Mouse (Mus musculus) heart, embryonic 14.5 days (tissue): ENCODE results near the gene Ston1. TPM values are rescaled to one million over a fixed set of nuclear protein-coding genes. Genes with fewer than 3 reads are reported as not detected.
A peak's percentile ranks its signal among the peaks of the same experiment; 100 is the strongest.

ENCODE experiments used
- ATAC-seq: fragments of 200-750 bp; cut with Nextera tagmentation; 2 replicates; pipeline ENCODE4 v1.8.0; 2017; ENCODE audit warnings: low read depth, moderate TSS enrichment; ENCODE audit not compliant: insufficient number of reproducible peaks, insufficient read depth, low FRiP score
- H3K27ac ChIP-seq, 2 experiments: fragments of 200-500 bp in 1 of 2; fragments of 300-500 bp in 1 of 2; sonication (generic) in 1 of 2; replicated peaks in 1 of 2; 2 replicates each; pipeline ENCODE4 v1.5.1; 2012 to 2014; ENCODE audit warnings: low read depth in 2 of 2, low read length in 2 of 2, control low read depth in 1 of 2, mild to moderate bottlenecking in 1 of 2, mixed read lengths in 1 of 2; ENCODE audit not compliant: control insufficient read depth in 1 of 2, insufficient read depth in 1 of 2
- H3K27me3 ChIP-seq: fragments of 300-500 bp; sonication (generic); 2 replicates; pipeline ENCODE4 v1.6.1; 2014; ENCODE audit warnings: mild to moderate bottlenecking, low read length, control low read depth; ENCODE audit not compliant: control insufficient read depth, insufficient read depth
- H3K36me3 ChIP-seq: fragments of 300-500 bp; sonication (generic); 2 replicates; pipeline ENCODE4 v1.6.1; 2014; ENCODE audit warnings: mild to moderate bottlenecking, control low read depth, low read length, mixed read lengths; ENCODE audit not compliant: control insufficient read depth, insufficient read depth
- H3K4me1 ChIP-seq, 2 experiments: fragments of 200-500 bp in 1 of 2; fragments of 300-500 bp in 1 of 2; sonication (generic) in 1 of 2; 2 replicates each; pipeline ENCODE4 v1.6.1; 2012 to 2014; ENCODE audit warnings: low read length in 2 of 2, control low read depth in 1 of 2, mixed read lengths in 1 of 2; ENCODE audit not compliant: control insufficient read depth in 2 of 2, insufficient read depth in 2 of 2
- H3K4me2 ChIP-seq: fragments of 300-500 bp; sonication (generic); 2 replicates; pipeline ENCODE4 v1.6.1; 2014; ENCODE audit warnings: mild to moderate bottlenecking, low read length
- H3K4me3 ChIP-seq, 2 experiments: fragments of 200-500 bp in 1 of 2; fragments of 300-500 bp in 1 of 2; sonication (generic) in 1 of 2; 2 replicates each; pipeline ENCODE4 v1.5.1; 2012 to 2014; ENCODE audit warnings: low read length in 2 of 2, mild to moderate bottlenecking in 2 of 2, control low read depth in 1 of 2, low read depth in 1 of 2, moderate library complexity in 1 of 2; ENCODE audit not compliant: control insufficient read depth in 1 of 2, insufficient read depth in 1 of 2
- H3K9ac ChIP-seq: fragments of 300-500 bp; sonication (generic); 2 replicates; pipeline ENCODE4 v1.6.1; 2014; ENCODE audit warnings: mild to moderate bottlenecking, low read length
- H3K9me3 ChIP-seq: fragments of 300-500 bp; sonication (generic); 2 replicates; pipeline ENCODE4 v1.6.1; 2016; ENCODE audit warnings: low read length, control low read depth; ENCODE audit not compliant: control insufficient read depth
- WGBS: fragments of 180-500 bp; shearing (Covaris S2); extraction: QIAGEN DNeasy Blood & Tissue Kit; methylation state at CpG from one replicate; pipeline ENCODE4 v1.1.7; 2014; 5-methylcytosine and 5-hydroxymethylcytosine counted together
- polyA plus RNA-seq: library from polyadenylated mRNA; unstranded; fragments of >200 nt; fragmentation: Nextera tagmentation; extraction: Ambion mirVana; gene quantifications from 2 replicates; pipeline ENCODE4 v1.2.1, GENCODE M21; 2014

The Ston1 gene
- polyA plus RNA-seq, 1 experiment from 2014 or later, result 10.2 TPM

DNA sequence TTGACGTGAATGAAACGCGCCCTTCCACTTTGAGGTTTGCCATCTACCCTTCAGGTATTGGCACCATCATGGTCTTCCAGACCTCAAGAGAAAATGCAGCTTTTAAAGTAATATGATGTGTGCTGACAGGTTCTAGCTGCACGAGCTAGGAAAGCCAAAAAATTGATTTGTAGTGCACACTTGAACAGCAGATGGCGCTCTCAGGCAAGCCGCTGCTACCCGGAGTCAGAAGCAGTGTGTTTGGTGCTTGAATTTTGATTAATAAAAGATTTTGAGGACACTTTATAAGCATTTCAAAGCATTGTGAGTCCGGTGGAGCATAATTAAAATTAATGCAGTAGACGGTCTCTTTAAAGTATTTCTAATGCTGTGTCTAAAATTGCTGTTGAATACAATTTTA, 54.5 kb downstream of the Ston1 start:
- no peak overlapping the region for H3K4me3 ChIP-seq
- no peaks in the 10 kb centered on the region for H3K27me3 ChIP-seq
- no peaks in the 10 kb centered on the region; a peak in 1 of 4 replicates for H3K4me1 ChIP-seq
- ATAC-seq, result no peak
- WGBS, result 4% methylated on average over 9 of the region's 9 CpGs
- H3K4me2 ChIP-seq, result no peak overlapping the region
- peaks cover 19% of the 10 kb centered on the region for H3K36me3 ChIP-seq
- no peak overlapping the region for H3K27ac ChIP-seq
- no peaks in the 10 kb centered on the region for H3K9me3 ChIP-seq
- no peak overlapping the region for H3K9ac ChIP-seq

DNA sequence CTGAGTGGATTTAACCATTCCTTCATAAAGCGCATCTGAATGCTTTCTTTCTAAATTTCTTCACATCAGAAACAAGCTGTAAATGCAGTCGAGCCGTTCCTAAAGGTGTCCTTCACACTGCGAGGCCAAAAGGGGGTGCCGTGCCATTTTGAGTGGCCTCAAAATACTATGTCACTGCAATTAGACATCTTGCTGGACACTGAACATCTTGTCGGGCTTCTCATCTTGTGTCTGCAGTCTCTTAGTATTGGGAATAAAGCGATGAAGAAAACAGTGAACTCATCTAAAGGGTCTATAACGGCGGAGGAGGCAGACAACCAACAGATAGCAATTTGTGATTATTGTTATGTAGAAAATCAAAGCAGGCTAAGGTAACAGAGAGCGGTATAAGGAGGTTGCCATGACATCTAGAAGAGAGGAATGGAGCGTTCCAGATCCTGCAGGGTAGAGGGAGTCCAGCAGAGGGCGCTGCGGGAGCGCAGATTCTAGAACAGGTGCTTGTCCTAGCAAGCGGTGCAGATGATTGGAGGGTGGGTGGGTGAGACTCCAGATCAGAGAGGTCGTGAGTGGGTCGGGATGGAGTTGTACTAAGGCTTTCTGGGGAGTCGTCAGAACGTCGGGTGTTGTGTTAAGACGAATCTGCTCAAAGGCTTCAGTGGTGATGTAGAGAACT, 55.4 kb downstream of the Ston1 start:
- no peak overlapping the region for H3K27ac ChIP-seq
- no peaks in the 10 kb centered on the region; a peak in 1 of 4 replicates for H3K4me1 ChIP-seq
- H3K9ac ChIP-seq, result no peak overlapping the region
- whole genome bisulfite sequencing, result 20% methylated on average over 21 of the region's 21 CpGs
- H3K4me3 ChIP-seq, result no peak overlapping the region
- peaks cover 11% of the 10 kb centered on the region for H3K36me3 ChIP-seq
- H3K9me3 ChIP-seq, result no peaks in the 10 kb centered on the region
- no peak for ATAC-seq
- H3K27me3 ChIP-seq, result no peaks in the 10 kb centered on the region
- no peak overlapping the region for H3K4me2 ChIP-seq

DNA sequence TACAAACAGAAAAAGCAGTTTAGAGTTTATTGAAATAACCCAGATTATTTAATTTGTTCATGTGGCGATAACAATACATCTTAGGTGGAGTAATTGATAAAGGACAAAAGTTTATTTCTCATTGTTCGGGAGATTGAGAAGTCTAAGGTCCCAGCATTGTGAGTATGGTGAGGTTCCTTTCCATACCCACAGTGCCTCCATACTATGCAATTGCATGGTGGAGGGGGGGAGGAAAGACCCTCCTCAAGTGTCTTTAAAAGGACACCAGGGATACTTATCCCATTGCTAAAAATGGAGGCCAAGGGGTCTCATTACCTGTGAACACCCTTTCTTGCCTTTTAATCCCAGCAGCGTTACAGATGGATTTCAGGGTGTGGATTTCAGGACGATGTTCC, 55.9 kb downstream of the Ston1 start:
- Histone ChIP-seq H3K4me2 (no peak overlapping the region), H3K4me3 (no peak overlapping the region), H3K27ac (no peak overlapping the region), H3K4me1 (no peaks in the 10 kb centered on the region; a peak in 1 of 4 replicates), H3K9ac (no peak overlapping the region), H3K36me3 (peaks cover 6% of the 10 kb centered on the region), H3K9me3 (no peaks in the 10 kb centered on the region), H3K27me3 (no peaks in the 10 kb centered on the region)
- WGBS, result 76% methylated on average over 4 of the region's 4 CpGs
- ATAC-seq, result no peak

DNA sequence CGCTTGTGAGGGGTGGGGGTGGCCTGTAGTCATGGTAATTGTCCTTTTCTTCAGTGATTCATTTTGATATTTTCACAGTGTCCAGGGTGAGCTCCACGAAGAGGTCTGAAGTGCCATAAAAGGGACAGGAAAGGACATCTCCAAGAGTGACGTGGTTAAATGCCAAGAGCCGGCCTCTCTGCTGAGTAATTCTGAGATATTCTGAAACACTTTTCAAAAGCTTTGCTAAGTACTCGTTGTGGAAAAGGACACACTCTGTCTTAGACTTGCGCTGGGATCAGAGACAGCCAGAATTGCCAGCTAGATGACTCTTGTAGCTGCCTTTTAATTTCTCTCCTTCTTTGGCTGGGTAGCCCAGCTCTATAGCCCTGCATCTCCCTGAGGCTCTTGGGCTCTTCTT, 61.0 kb downstream of the Ston1 start:
- Histone ChIP-seq H3K27me3 (no peaks in the 10 kb centered on the region), H3K36me3 (no peaks in the 10 kb centered on the region), H3K4me2 (no peak overlapping the region), H3K9me3 (no peaks in the 10 kb centered on the region), H3K4me3 (no peak overlapping the region), H3K27ac (no peak overlapping the region), H3K4me1 (no peaks in the 10 kb centered on the region), H3K9ac (no peak overlapping the region)
- 57% methylated on average over 6 of the region's 6 CpGs for WGBS
- no peak for ATAC-seq

DNA sequence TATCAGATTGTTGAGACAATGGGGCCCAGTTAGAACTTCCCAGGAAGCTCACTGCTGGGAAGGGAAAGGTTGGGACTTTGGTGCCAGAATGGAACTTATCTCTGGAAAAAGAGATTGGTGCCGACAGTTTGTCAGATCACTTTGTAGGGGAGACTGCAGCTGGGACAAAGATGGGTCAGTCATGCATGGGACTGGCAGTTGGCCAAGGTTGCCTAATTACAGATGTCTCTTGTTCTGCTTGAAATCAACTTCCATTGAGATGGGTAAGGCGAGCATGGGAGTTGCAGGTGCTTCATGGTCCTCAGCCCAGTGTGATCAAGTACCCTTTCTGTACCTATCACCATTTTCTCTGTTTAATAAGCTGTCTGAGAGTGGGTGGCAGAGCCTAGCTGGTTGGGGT, 68.6 kb downstream of the Ston1 start:
- Histone ChIP-seq H3K27me3 (no peaks in the 10 kb centered on the region), H3K4me3 (no peak overlapping the region), H3K9ac (no peak overlapping the region), H3K36me3 (no peaks in the 10 kb centered on the region), H3K27ac (no peak overlapping the region), H3K9me3 (no peaks in the 10 kb centered on the region), H3K4me1 (peaks cover 0 to 2% of the 10 kb centered on the region in 2 experiments; a peak in 1 of 4 replicates), H3K4me2 (no peak overlapping the region)
- 44% methylated on average over 2 of the region's 2 CpGs for WGBS
- no peak for ATAC-seq

DNA sequence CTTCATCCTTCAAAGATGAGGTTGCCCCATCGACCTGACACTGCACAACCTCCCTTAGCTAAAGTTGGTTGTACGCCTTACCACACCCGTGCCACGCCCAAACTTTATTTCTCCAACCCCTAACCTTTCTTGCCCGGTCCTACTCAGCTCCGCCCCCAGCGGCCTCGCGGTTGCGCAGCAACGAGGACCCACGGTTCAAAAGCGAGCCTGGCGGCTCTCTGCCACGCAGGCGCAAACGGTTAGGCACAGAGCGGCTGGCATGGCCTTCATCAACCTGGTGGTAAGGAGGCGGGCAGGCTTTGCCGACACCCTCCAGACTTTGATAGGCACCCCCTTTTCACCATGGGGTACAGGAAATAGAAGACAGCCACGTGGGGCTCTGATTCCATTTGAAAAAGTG, 71.0 kb downstream of the Ston1 start, which contains the start of gene Gtf2a1l:
Gtf2a1l (plus strand) TSS at position 209 of the 400 bp plus-strand sequence.
- ATAC-seq, result no peak
- peak within 1 kb of the TSS; percentile 8 to 18 for H3K4me3 ChIP-seq
- H3K9ac ChIP-seq, result peak within 1 kb of the TSS; percentile 44; the same call in 1 of the 2 replicates
- H3K4me1 ChIP-seq, result peaks cover 0 to 2% of the 10 kb centered on the region in 2 experiments; a peak in 1 of 4 replicates
- no peak within 1 kb of the TSS for H3K27ac ChIP-seq
- H3K4me2 ChIP-seq, result peak within 1 kb of the TSS; percentile 56
- no peaks in the 10 kb centered on the region for H3K36me3 ChIP-seq
- 25% methylated on average over 21 of the region's 21 CpGs for WGBS
- no peaks in the 10 kb centered on the region for H3K27me3 ChIP-seq
- no peaks in the 10 kb centered on the region for H3K9me3 ChIP-seq

DNA sequence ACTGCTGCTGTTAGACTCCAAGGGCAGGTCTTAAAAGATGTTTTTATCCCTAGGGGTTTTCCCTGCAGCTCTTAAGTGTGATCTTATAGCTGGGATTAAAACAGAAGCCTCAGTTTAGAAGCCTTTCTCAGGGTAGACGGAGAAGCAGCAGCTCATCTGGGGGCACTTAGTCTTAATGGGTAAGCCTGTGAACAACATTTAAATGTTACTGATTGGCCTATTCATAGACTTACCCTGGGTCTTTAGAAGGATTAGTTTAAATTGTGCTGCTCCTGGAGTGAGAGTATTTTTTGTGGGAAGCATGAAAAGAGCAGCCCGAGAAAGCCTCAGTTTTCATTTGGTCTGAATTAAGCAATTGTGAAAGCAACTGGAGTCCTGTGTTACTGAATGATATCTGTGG, 72.4 kb downstream of the Ston1 start:
- Histone ChIP-seq H3K4me3 (no peak overlapping the region), H3K27ac (no peak overlapping the region), H3K4me2 (no peak overlapping the region), H3K36me3 (no peaks in the 10 kb centered on the region), H3K9me3 (no peaks in the 10 kb centered on the region), H3K27me3 (no peaks in the 10 kb centered on the region), H3K4me1 (peaks cover 0 to 2% of the 10 kb centered on the region in 2 experiments; a peak in 1 of 4 replicates), H3K9ac (no peak overlapping the region)
- WGBS, result 74% methylated on average over 2 of the region's 2 CpGs
- no peak for ATAC-seq

DNA sequence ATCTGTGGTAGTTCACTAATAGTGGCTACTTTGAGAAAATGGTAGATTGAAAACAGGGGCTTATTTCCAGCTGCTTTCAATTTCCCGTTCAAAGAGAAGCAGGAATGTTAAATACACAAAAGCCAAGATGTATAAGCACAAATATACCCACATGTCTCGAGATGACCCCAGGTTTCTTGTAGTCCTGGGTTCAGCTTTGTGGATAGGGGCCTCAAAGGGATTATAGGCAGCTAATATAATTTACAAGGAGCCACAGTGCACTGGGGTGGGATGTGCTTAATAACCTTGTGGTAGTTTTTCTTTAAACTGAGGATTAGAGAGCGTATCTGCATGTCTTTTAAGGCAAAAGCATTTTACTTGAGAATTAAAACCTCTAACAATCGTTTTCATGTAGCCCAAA, 73.3 kb downstream of the Ston1 start:
- Histone ChIP-seq H3K4me2 (no peak overlapping the region), H3K9ac (no peak overlapping the region), H3K4me1 (peaks cover 0 to 2% of the 10 kb centered on the region in 2 experiments; a peak in 1 of 4 replicates), H3K9me3 (no peaks in the 10 kb centered on the region), H3K4me3 (no peak overlapping the region), H3K27ac (no peak overlapping the region), H3K36me3 (no peaks in the 10 kb centered on the region), H3K27me3 (no peaks in the 10 kb centered on the region)
- ATAC-seq, result no peak
- 62% methylated on average over 4 of the region's 4 CpGs for WGBS
